Comparison of ENCODE assay signal across 19 mouse cellular contexts in genomic region chr10:24491848-24492247, GRCm38 (mm10).
"Had no signal": no experiment of that assay in that cellular context is flagged by ENCODE, and none has a peak within 500 bp of the region (broad histone marks: within the 10 kb centered on the region; RNA-seq: fewer than 3 reads in every experiment).

No protein-coding gene starts in this region.

- H3K4me1 ChIP-seq: midbrain, embryonic 10.5 days; midbrain, embryonic 12.5 days; neural tube, embryonic 15.5 days had no signal

- H3K36me3 ChIP-seq: midbrain, embryonic 10.5 days; midbrain, embryonic 12.5 days; neural tube, embryonic 13.5 days; neural tube, embryonic 15.5 days had no signal

- H3K9me3 ChIP-seq: midbrain, embryonic 10.5 days; midbrain, embryonic 12.5 days; neural tube, embryonic 13.5 days; neural tube, embryonic 15.5 days had no signal

- H3K27me3 ChIP-seq: midbrain, embryonic 12.5 days; neural tube, embryonic 13.5 days; neural tube, embryonic 15.5 days had no signal

- ATAC-seq: midbrain, embryonic 16.5 days had no signal

- H3K27ac ChIP-seq: midbrain, embryonic 10.5 days; midbrain, embryonic 12.5 days; neural tube, embryonic 13.5 days; neural tube, embryonic 15.5 days had no signal

- H3K9ac ChIP-seq: lung, embryonic 14.5 days; midbrain, embryonic 12.5 days; neural tube, embryonic 13.5 days; neural tube, embryonic 15.5 days had no signal

- DNase-seq: lung, adult 18-20 months; lung, embryonic 14.5 days; lung, postnatal 10 days; lung, postnatal 4 days; midbrain, embryonic 14.5 days; retina, postnatal 1 day; right cerebral cortex, adult 18-20 months; right cerebral cortex, postnatal 25 days; right cerebral cortex, postnatal 4 days; spleen, adult 18-20 months; thymus, adult 2 months; thymus, postnatal 25 days; thymus, postnatal 4 days had no signal

- H3K4me3 ChIP-seq: midbrain, embryonic 10.5 days; midbrain, embryonic 12.5 days; myocyte; neural tube, embryonic 13.5 days; neural tube, embryonic 15.5 days had no signal

- H3K4me2 ChIP-seq: lung, embryonic 14.5 days; midbrain, embryonic 12.5 days; neural tube, embryonic 13.5 days; neural tube, embryonic 15.5 days had no signal
